Mouse (Mus musculus): ENCODE measurements around the gene Morn3. TPM values are rescaled to one million over a fixed set of nuclear protein-coding genes. Genes with fewer than 3 reads are reported as not detected.

The Morn3 gene
- polyA plus RNA-seq, 1 experiment from 2014 or later = not detected

GRCm38 (mm10) chr5:123027436-123027835 is 19.4 kb downstream of the Morn3 start:
- peak; percentile 87 for ATAC-seq
- no peak overlapping the region for H3K9ac ChIP-seq (ENCODE audit: low read depth, low read length)
- H3K4me1 ChIP-seq (replicated peaks; ENCODE audit: control insufficient read depth, insufficient read depth, low read length) = no peaks in the 10 kb centered on the region
- H3K4me2 ChIP-seq (replicated peaks; ENCODE audit: low read depth) = peak overlapping the region; percentile 21; the same call in 1 of the 2 replicates
- no peak overlapping the region for H3K4me3 ChIP-seq (ENCODE audit: low read depth, low read length)
- H3K27ac ChIP-seq (ENCODE audit: low read depth, low read length) = 0 out of 2 replicates have a peak overlapping the region, but pooled peaks have one; percentile 58
- 26% methylated on average over 6 of the region's 6 CpGs for WGBS
- no peak for TF ChIP-seq CTCF (IDR thresholded peaks at IDR 0.05; ENCODE audit: low read depth)
- H3K27me3 ChIP-seq (replicated peaks; ENCODE audit: control insufficient read depth, insufficient read depth, low read length) = no peaks in the 10 kb centered on the region
- peaks cover 4% of the 10 kb centered on the region; the same call in 1 of the 2 replicates for H3K9me3 ChIP-seq (ENCODE audit: control insufficient read depth)
- peaks cover 27% of the 10 kb centered on the region for H3K36me3 ChIP-seq (ENCODE audit: control insufficient read depth, insufficient read depth)

- no peak for ATAC-seq
- Histone ChIP-seq H3K36me3 (ENCODE audit: control insufficient read depth, insufficient read depth) (peaks cover 21% of the 10 kb centered on the region), H3K4me2 (replicated peaks; ENCODE audit: low read depth) (no peak overlapping the region), H3K9me3 (ENCODE audit: control insufficient read depth) (peaks cover 4% of the 10 kb centered on the region; the same call in 1 of the 2 replicates), H3K4me1 (replicated peaks; ENCODE audit: control insufficient read depth, insufficient read depth, low read length) (no peaks in the 10 kb centered on the region), H3K27me3 (replicated peaks; ENCODE audit: control insufficient read depth, insufficient read depth, low read length) (no peaks in the 10 kb centered on the region), H3K9ac (ENCODE audit: low read depth, low read length) (no peak overlapping the region), H3K27ac (ENCODE audit: low read depth, low read length) (peak overlapping the region; percentile 35; the same call in 1 of the 2 replicates), H3K4me3 (ENCODE audit: low read depth, low read length) (no peak overlapping the region)
- TF ChIP-seq CTCF (IDR thresholded peaks at IDR 0.05; ENCODE audit: low read depth) = no peak
- 66% methylated on average over 6 of the region's 6 CpGs for WGBS
Observed at GRCm38 (mm10) chr5:123026414-123026813, 20.4 kb downstream of the Morn3 start.

GRCm38 (mm10) chr5:123024965-123025573 is 21.7 kb downstream of the Morn3 start:
- no peak overlapping the region for H3K4me2 ChIP-seq (replicated peaks; ENCODE audit: low read depth)
- H3K27ac ChIP-seq (ENCODE audit: low read depth, low read length) = peak overlapping the region; percentile 50
- H3K9me3 ChIP-seq (ENCODE audit: control insufficient read depth) = no peaks in the 10 kb centered on the region
- 64% methylated on average over 9 of the region's 9 CpGs for WGBS
- peaks cover 15% of the 10 kb centered on the region for H3K36me3 ChIP-seq (ENCODE audit: control insufficient read depth, insufficient read depth)
- H3K27me3 ChIP-seq (replicated peaks; ENCODE audit: control insufficient read depth, insufficient read depth, low read length) = no peaks in the 10 kb centered on the region
- no peak for TF ChIP-seq CTCF (IDR thresholded peaks at IDR 0.05; ENCODE audit: low read depth)
- H3K9ac ChIP-seq (ENCODE audit: low read depth, low read length) = no peak overlapping the region
- no peak overlapping the region for H3K4me3 ChIP-seq (ENCODE audit: low read depth, low read length)
- H3K4me1 ChIP-seq (replicated peaks; ENCODE audit: control insufficient read depth, insufficient read depth, low read length) = no peaks in the 10 kb centered on the region
- no peak for ATAC-seq

- Histone ChIP-seq H3K27me3 (replicated peaks; ENCODE audit: control insufficient read depth, insufficient read depth, low read length) (no peaks in the 10 kb centered on the region), H3K4me3 (ENCODE audit: low read depth, low read length) (no peak overlapping the region), H3K36me3 (ENCODE audit: control insufficient read depth, insufficient read depth) (peaks cover 7% of the 10 kb centered on the region), H3K27ac (ENCODE audit: low read depth, low read length) (no peak overlapping the region), H3K9ac (ENCODE audit: low read depth, low read length) (no peak overlapping the region), H3K9me3 (ENCODE audit: control insufficient read depth) (no peaks in the 10 kb centered on the region), H3K4me1 (replicated peaks; ENCODE audit: control insufficient read depth, insufficient read depth, low read length) (no peaks in the 10 kb centered on the region), H3K4me2 (replicated peaks; ENCODE audit: low read depth) (no peak overlapping the region)
- no peak for TF ChIP-seq CTCF (IDR thresholded peaks at IDR 0.05; ENCODE audit: low read depth)
- 72% methylated on average over 6 of the region's 6 CpGs for WGBS
- no peak for ATAC-seq
Observed at GRCm38 (mm10) chr5:123024312-123024711, 22.5 kb downstream of the Morn3 start.

- Histone ChIP-seq H3K4me2 (replicated peaks; ENCODE audit: low read depth) (no peak overlapping the region), H3K9me3 (ENCODE audit: control insufficient read depth) (no peaks in the 10 kb centered on the region), H3K27ac (ENCODE audit: low read depth, low read length) (no peak overlapping the region), H3K27me3 (replicated peaks; ENCODE audit: control insufficient read depth, insufficient read depth, low read length) (no peaks in the 10 kb centered on the region), H3K36me3 (ENCODE audit: control insufficient read depth, insufficient read depth) (peaks cover 5% of the 10 kb centered on the region; the same call in 1 of the 2 replicates), H3K9ac (ENCODE audit: low read depth, low read length) (no peak overlapping the region), H3K4me3 (ENCODE audit: low read depth, low read length) (no peak overlapping the region), H3K4me1 (replicated peaks; ENCODE audit: control insufficient read depth, insufficient read depth, low read length) (no peaks in the 10 kb centered on the region)
- ATAC-seq = no peak
- no peak for TF ChIP-seq CTCF (IDR thresholded peaks at IDR 0.05; ENCODE audit: low read depth)
- WGBS = 62% methylated on average over 6 of the region's 6 CpGs
Observed at GRCm38 (mm10) chr5:123023049-123023448, 23.8 kb downstream of the Morn3 start.

- 86% methylated on average over 7 of the region's 7 CpGs for WGBS
- Histone ChIP-seq H3K27ac (ENCODE audit: low read depth, low read length) (no peak overlapping the region), H3K4me1 (replicated peaks; ENCODE audit: control insufficient read depth, insufficient read depth, low read length) (0 out of 2 replicates have a peak, but pooled peaks cover 4% of the 10 kb centered on the region), H3K36me3 (ENCODE audit: control insufficient read depth, insufficient read depth) (peaks cover 5% of the 10 kb centered on the region; the same call in 1 of the 2 replicates), H3K4me2 (replicated peaks; ENCODE audit: low read depth) (no peak overlapping the region), H3K27me3 (replicated peaks; ENCODE audit: control insufficient read depth, insufficient read depth, low read length) (no peaks in the 10 kb centered on the region), H3K4me3 (ENCODE audit: low read depth, low read length) (no peak overlapping the region), H3K9ac (ENCODE audit: low read depth, low read length) (no peak overlapping the region), H3K9me3 (ENCODE audit: control insufficient read depth) (no peaks in the 10 kb centered on the region)
- TF ChIP-seq CTCF (IDR thresholded peaks at IDR 0.05; ENCODE audit: low read depth) = no peak
- no peak for ATAC-seq
Observed at GRCm38 (mm10) chr5:123021438-123021837, 25.4 kb downstream of the Morn3 start.
